Mouse (Mus musculus) CD4-positive, CD25-positive, alpha-beta regulatory T cell, adult 2 months (primary cell): ENCODE measurements around the gene Eif3i.
"Not testable (repeated sequence)": the region's sequence is repeated elsewhere in the genome, so short reads cannot be mapped to it uniquely, and the experiment has no call there.

Source experiments
- DNase-seq: peaks from one replicate; pipeline ENCODE4 v3.0.0-alpha.2; 2012; ENCODE audit warnings: low read depth, low spot score

Gene Eif3i

GRCm38 (mm10) chr4:129575171-129575844 is 25.1 kb downstream of the Eif3i start:
- DNase-seq = peak; percentile 96

- DNase-seq = peak; percentile 89
Observed at GRCm38 (mm10) chr4:129573430-129573829, 27.0 kb downstream of the Eif3i start, which contains the start of gene Lck. TSS of gene Lck (minus strand) at chr4:129573641.

GRCm38 (mm10) chr4:129573093-129573370 is 27.4 kb downstream of the Eif3i start:
- DNase-seq = peak; percentile 34

- peak; percentile 70 for DNase-seq
Observed at GRCm38 (mm10) chr4:129572236-129573092, 28.0 kb downstream of the Eif3i start.

GRCm38 (mm10) chr4:129571551-129572084 is 28.8 kb downstream of the Eif3i start:
- peak; percentile 64 for DNase-seq

GRCm38 (mm10) chr4:129570028-129570427 is 30.4 kb downstream of the Eif3i start:
- DNase-seq = peak; percentile 86

GRCm38 (mm10) chr4:129568366-129568765 is 32.1 kb downstream of the Eif3i start:
- no peak for DNase-seq

GRCm38 (mm10) chr4:129565139-129565538 is 35.3 kb downstream of the Eif3i start:
- DNase-seq = peak; percentile 52

- DNase-seq = no peak
Observed at GRCm38 (mm10) chr4:129563718-129564117, 36.7 kb downstream of the Eif3i start.

GRCm38 (mm10) chr4:129561184-129561583 is 39.3 kb downstream of the Eif3i start:
- DNase-seq = no peak

- DNase-seq = peak; percentile 85
Observed at GRCm38 (mm10) chr4:129558321-129558955, 42.0 kb downstream of the Eif3i start.

GRCm38 (mm10) chr4:129557256-129557808 is 43.1 kb downstream of the Eif3i start:
- DNase-seq = no peak

- DNase-seq = peak; percentile 89
Observed at GRCm38 (mm10) chr4:129556532-129557223, 43.8 kb downstream of the Eif3i start.

- DNase-seq = no peak
Observed at GRCm38 (mm10) chr4:129555862-129556531, 44.5 kb downstream of the Eif3i start.

GRCm38 (mm10) chr4:129555421-129555861 is 45.0 kb downstream of the Eif3i start:
- peak; percentile 46 for DNase-seq

- not testable (repeated sequence) for DNase-seq
Observed at GRCm38 (mm10) chr4:129554512-129554911, 45.9 kb downstream of the Eif3i start.

- no peak for DNase-seq
Observed at GRCm38 (mm10) chr4:129550295-129550694, 50.2 kb downstream of the Eif3i start.

- peak; percentile 76 for DNase-seq
Observed at GRCm38 (mm10) chr4:129549306-129549705, 51.1 kb downstream of the Eif3i start.

GRCm38 (mm10) chr4:129547631-129548030 is 52.8 kb downstream of the Eif3i start:
- DNase-seq = peak; percentile 41

- no peak for DNase-seq
Observed at GRCm38 (mm10) chr4:129544106-129544505, 56.3 kb downstream of the Eif3i start.
